Mouse (Mus musculus) forebrain, embryonic 16.5 days (tissue): ENCODE results near the gene Zfp628. TPM values are rescaled to one million over a fixed set of nuclear protein-coding genes. Genes with fewer than 3 reads are reported as not detected.

ENCODE experiments used
- ATAC-seq: fragments of 200-750 bp; cut with Nextera tagmentation; 2 replicates; pipeline ENCODE4 v1.8.0; 2017; ENCODE audit warnings: mild to moderate bottlenecking, moderate library complexity
- H3K27ac ChIP-seq: fragments of 300-500 bp; sonication (generic); 2 replicates; pipeline ENCODE4 v1.5.1; 2014; ENCODE audit warnings: low read length, control low read depth
- H3K27me3 ChIP-seq: fragments of 300-500 bp; sonication (generic); replicated peaks from 2 replicates; pipeline ENCODE4 v1.6.1; 2014; ENCODE audit warnings: low read length; ENCODE audit not compliant: control insufficient read depth, insufficient read depth
- H3K36me3 ChIP-seq: fragments of 300-500 bp; sonication (generic); 2 replicates; pipeline ENCODE4 v1.6.1; 2014; ENCODE audit not compliant: control insufficient read depth, insufficient read depth
- H3K4me1 ChIP-seq: fragments of 300-500 bp; sonication (generic); replicated peaks from 2 replicates; pipeline ENCODE4 v1.6.1; 2014; ENCODE audit warnings: low read length; ENCODE audit not compliant: control insufficient read depth, insufficient read depth
- H3K4me2 ChIP-seq: fragments of 300-500 bp; sonication (generic); 2 replicates; pipeline ENCODE4 v1.6.1; 2014; ENCODE audit warnings: mild to moderate bottlenecking, low read length, control low read depth
- H3K4me3 ChIP-seq: fragments of 300-500 bp; sonication (generic); replicated peaks from 2 replicates; pipeline ENCODE4 v1.5.1; 2014; ENCODE audit warnings: mild to moderate bottlenecking, low read length, control low read depth
- H3K9ac ChIP-seq: fragments of 300-500 bp; sonication (generic); replicated peaks from 2 replicates; pipeline ENCODE4 v1.6.1; 2014; ENCODE audit warnings: low read depth, low read length, control low read depth
- H3K9me3 ChIP-seq: fragments of 300-500 bp; sonication (generic); 2 replicates; pipeline ENCODE4 v1.6.1; 2016; ENCODE audit warnings: low read length; ENCODE audit not compliant: control insufficient read depth
- WGBS: fragments of 180-500 bp; shearing (Covaris S2); extraction: QIAGEN DNeasy Blood & Tissue Kit; methylation state at CpG from one replicate; pipeline ENCODE4 v1.1.7; 2014; 5-methylcytosine and 5-hydroxymethylcytosine counted together
- polyA plus RNA-seq: library from polyadenylated mRNA; unstranded; fragments of >200 nt; fragmentation: Nextera tagmentation; extraction: Ambion mirVana; gene quantifications from 2 replicates; pipeline ENCODE4 v1.2.1, GENCODE M21; 2015

The Zfp628 gene
- polyA plus RNA-seq, 1 experiment from 2014 or later: 3.9 TPM

DNA sequence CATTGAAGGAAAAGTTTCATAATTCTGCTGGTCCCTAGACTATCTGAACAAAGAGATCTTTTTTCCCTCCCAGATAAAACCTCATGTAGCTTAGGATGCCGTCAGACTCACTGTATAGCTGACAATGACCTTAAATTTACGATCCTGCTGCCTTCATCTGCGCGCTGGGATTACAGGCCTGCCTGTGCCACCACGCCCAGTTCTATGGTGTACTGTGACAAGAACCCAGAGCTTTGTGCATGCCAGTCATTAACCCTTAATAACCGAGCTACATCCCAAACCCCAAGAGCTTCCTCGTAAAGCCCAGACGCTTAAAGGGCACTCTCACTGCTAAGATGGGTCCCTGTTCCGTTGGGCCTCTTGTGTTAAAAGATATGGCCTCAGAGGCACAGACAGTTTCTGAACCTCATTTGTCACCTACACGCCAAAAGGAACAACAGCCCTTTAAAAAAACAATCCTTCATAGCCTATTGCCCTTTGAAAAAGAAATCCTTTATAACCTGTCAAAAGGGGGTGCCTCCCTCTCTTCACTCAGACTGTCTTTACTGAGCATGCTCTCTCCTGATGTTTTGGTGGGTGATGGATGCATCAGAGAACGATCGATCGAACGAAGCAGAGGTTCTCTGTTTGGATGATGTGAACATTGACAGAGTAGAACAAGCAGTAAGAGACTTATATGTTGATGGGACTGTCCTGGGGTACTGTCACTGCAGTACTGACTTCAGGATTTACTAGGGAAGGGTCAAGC, 826 bp downstream of the Zfp628 start:
- ATAC-seq: peak; percentile 60
- H3K27ac ChIP-seq: peak overlapping the region; percentile 97
- H3K4me1 ChIP-seq: peaks cover 17% of the 10 kb centered on the region
- H3K36me3 ChIP-seq: peaks cover 17% of the 10 kb centered on the region
- peak overlapping the region; percentile 80 for H3K4me2 ChIP-seq
- no peaks in the 10 kb centered on the region for H3K9me3 ChIP-seq
- peak overlapping the region; percentile 72 for H3K4me3 ChIP-seq
- peak overlapping the region; percentile 90 for H3K9ac ChIP-seq
- H3K27me3 ChIP-seq: no peaks in the 10 kb centered on the region
- WGBS: 14% methylated on average over 14 of the region's 14 CpGs

DNA sequence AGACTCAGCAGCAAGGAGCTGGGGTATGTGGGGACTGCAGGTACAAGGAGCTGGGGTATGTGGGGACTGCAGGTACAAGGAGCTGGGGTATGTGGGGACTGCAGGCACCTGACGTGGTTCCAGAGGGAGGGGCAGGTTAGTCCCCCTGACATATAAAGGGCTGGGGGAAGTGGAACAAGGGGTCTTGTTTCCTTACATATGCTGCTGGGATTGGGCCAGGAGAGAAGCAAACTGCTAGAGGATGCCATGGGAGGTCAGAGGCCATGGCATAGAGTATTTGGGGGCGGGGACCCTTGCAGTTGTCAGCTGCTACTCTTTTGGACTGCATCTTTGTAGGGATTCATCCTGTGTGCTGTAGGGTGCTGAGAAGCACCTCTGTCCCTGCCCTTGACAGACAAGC, 2.5 kb downstream of the Zfp628 start:
- Histone ChIP-seq H3K27me3 (no peaks in the 10 kb centered on the region), H3K36me3 (peaks cover 19% of the 10 kb centered on the region), H3K4me1 (peaks cover 29% of the 10 kb centered on the region), H3K9ac (no peak overlapping the region), H3K4me2 (no peak overlapping the region), H3K27ac (no peak overlapping the region), H3K9me3 (no peaks in the 10 kb centered on the region), H3K4me3 (no peak overlapping the region)
- no peak for ATAC-seq
- 85% methylated on average over 2 of the region's 2 CpGs for WGBS

- Histone ChIP-seq H3K9me3 (no peaks in the 10 kb centered on the region), H3K9ac (no peak overlapping the region), H3K27me3 (no peaks in the 10 kb centered on the region), H3K27ac (no peak overlapping the region), H3K4me2 (no peak overlapping the region), H3K4me1 (peaks cover 41% of the 10 kb centered on the region), H3K4me3 (no peak overlapping the region), H3K36me3 (peaks cover 19% of the 10 kb centered on the region)
- 92% methylated on average over 15 of the region's 15 CpGs for WGBS
- no peak for ATAC-seq
Measured at GRCm38 (mm10) chr7:4918681-4919080, 3.7 kb downstream of the Zfp628 start.

- H3K27ac ChIP-seq: no peak overlapping the region
- H3K4me1 ChIP-seq: peaks cover 45% of the 10 kb centered on the region
- H3K27me3 ChIP-seq: no peaks in the 10 kb centered on the region
- 89% methylated on average over 21 of the region's 21 CpGs for WGBS
- peaks cover 19% of the 10 kb centered on the region for H3K36me3 ChIP-seq
- ATAC-seq: no peak
- no peak overlapping the region for H3K9ac ChIP-seq
- H3K9me3 ChIP-seq: no peaks in the 10 kb centered on the region
- no peak overlapping the region for H3K4me2 ChIP-seq
- no peak overlapping the region for H3K4me3 ChIP-seq
Measured at GRCm38 (mm10) chr7:4919096-4919495, 4.1 kb downstream of the Zfp628 start.

- H3K9me3 ChIP-seq: no peaks in the 10 kb centered on the region
- H3K4me3 ChIP-seq: no peak overlapping the region
- WGBS: 93% methylated on average over 21 of the region's 21 CpGs
- H3K27ac ChIP-seq: no peak overlapping the region
- no peak overlapping the region for H3K9ac ChIP-seq
- H3K27me3 ChIP-seq: no peaks in the 10 kb centered on the region
- peaks cover 49% of the 10 kb centered on the region for H3K4me1 ChIP-seq
- H3K4me2 ChIP-seq: no peak overlapping the region
- no peak for ATAC-seq
- H3K36me3 ChIP-seq: peaks cover 19% of the 10 kb centered on the region
Measured at GRCm38 (mm10) chr7:4919971-4920370, 5.0 kb downstream of the Zfp628 start.

- peak overlapping the region; percentile 29; the same call in 1 of the 2 replicates for H3K27ac ChIP-seq
- no peak overlapping the region for H3K4me2 ChIP-seq
- H3K4me1 ChIP-seq: peaks cover 54% of the 10 kb centered on the region
- H3K9me3 ChIP-seq: no peaks in the 10 kb centered on the region
- H3K9ac ChIP-seq: 0 out of 2 replicates have a peak overlapping the region, but pooled peaks have one; percentile 6
- 90% methylated on average over 19 of the region's 19 CpGs for WGBS
- no peak for ATAC-seq
- no peaks in the 10 kb centered on the region for H3K27me3 ChIP-seq
- H3K4me3 ChIP-seq: no peak overlapping the region
- H3K36me3 ChIP-seq: peaks cover 19% of the 10 kb centered on the region
Measured at GRCm38 (mm10) chr7:4920496-4920895, 5.5 kb downstream of the Zfp628 start.

DNA sequence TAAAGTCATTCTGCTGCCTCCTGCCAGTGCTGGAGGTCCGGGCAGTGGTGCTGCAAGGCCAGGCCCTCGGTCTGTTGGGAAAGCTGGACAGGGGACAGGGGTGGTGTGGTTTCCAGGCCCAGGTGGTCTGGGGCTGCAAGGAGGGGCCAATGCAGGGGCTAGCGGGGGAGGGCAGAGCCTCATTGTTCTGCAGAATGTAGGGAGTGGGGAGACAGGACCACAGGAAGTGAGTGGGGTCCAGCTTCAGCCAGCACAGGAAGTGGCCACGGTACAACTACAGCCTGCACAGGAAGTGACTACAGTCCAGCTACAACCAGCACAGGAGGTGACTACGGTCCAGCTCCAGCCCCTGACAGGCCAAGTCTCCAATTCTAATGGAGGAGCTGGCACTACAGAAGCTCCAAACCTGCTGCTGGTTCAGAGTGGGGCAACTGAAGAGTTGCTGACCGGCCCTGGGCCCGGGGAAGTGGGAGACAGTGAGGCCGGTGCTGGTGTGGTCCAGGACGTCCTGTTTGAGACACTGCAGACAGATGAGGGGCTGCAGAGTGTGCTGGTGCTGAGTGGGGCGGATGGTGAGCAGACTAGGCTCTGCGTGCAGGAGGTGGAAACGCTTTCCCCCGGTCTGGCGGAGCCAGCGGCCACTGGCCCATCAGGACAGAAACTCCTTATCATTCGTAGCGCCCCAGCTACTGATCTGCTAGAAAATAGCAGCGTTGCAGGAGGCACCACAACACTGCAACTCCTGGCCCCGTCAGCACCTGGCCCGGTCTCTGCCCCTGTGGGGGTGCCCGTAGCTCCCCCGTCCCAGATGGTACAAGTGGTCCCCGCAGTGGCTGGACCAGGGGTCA, 6.2 kb downstream of the Zfp628 start:
- Histone ChIP-seq H3K9me3 (no peaks in the 10 kb centered on the region), H3K27ac (peak overlapping the region; percentile 98), H3K9ac (0 out of 2 replicates have a peak overlapping the region, but pooled peaks have one; percentile 25), H3K4me2 (no peak overlapping the region), H3K4me1 (peaks cover 59% of the 10 kb centered on the region), H3K36me3 (peaks cover 19% of the 10 kb centered on the region), H3K4me3 (no peak overlapping the region), H3K27me3 (no peaks in the 10 kb centered on the region)
- ATAC-seq: no peak
- WGBS: 61% methylated on average over 23 of the region's 23 CpGs

GRCm38 (mm10) chr7:4921824-4922482, 6.9 kb downstream of the Zfp628 start, which contains the start of gene Nat14:
Gene Nat14 (plus strand): TSS chr7:4922028.
- peak within 1 kb of the TSS; percentile 77 for H3K9ac ChIP-seq
- peaks cover 19% of the 10 kb centered on the region for H3K36me3 ChIP-seq
- H3K27me3 ChIP-seq: no peaks in the 10 kb centered on the region
- H3K4me1 ChIP-seq: peaks cover 51% of the 10 kb centered on the region
- WGBS: 22% methylated on average over 8 of the region's 8 CpGs
- peak within 1 kb of the TSS; percentile 98 for H3K27ac ChIP-seq
- H3K9me3 ChIP-seq: no peaks in the 10 kb centered on the region
- peak within 1 kb of the TSS; percentile 56 for H3K4me3 ChIP-seq
- 0 out of 2 replicates have a peak, but pooled peaks have one; percentile 3 for ATAC-seq
- peak within 1 kb of the TSS; percentile 100 for H3K4me2 ChIP-seq

DNA sequence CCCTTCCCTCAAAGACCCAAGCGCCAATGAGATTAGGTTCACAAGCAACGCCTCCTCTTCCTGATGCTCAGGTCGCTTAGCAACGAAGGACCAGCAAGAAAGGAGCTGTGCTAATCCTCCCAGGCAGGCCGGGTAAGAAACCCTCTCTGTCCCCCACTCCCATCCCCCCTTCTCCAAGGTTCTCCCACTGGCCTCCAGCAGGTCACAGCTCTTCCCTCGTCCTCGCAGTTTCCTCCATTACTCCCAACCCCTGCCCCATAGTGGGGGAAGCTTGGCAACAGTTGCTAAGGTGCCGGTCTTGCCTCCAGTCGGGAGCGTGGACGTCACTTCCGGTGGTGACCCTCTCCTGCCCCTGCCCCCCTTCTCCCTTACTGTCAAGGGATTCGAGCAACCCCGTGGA, 7.5 kb downstream of the Zfp628 start:
- Histone ChIP-seq H3K27ac (peak overlapping the region; percentile 98), H3K27me3 (no peaks in the 10 kb centered on the region), H3K4me3 (peak overlapping the region; percentile 56), H3K36me3 (peaks cover 19% of the 10 kb centered on the region), H3K4me1 (peaks cover 49% of the 10 kb centered on the region), H3K4me2 (peak overlapping the region; percentile 100), H3K9me3 (no peaks in the 10 kb centered on the region), H3K9ac (peak overlapping the region; percentile 77)
- 0% methylated on average over 14 of the region's 14 CpGs for WGBS
- peak; percentile 79 for ATAC-seq
